Mouse (Mus musculus) small intestine, adult 2 months (tissue): Measurements from ENCODE around the gene Sept5.

Experiments
- CTCF ChIP-seq: fragments of 200-500 bp; IDR thresholded peaks from 2 replicates; pipeline ENCODE4 v1.5.1; 2012; ENCODE audit warnings: low read depth, mild to moderate bottlenecking, control low read depth, inconsistent platforms, low read length, moderate library complexity, mixed read lengths; ENCODE audit not compliant: insufficient replicate concordance, insufficient read length; ENCODE audit errors: extremely low read depth
- POLR2A ChIP-seq: fragments of 200-500 bp; IDR thresholded peaks from 2 replicates; pipeline ENCODE4 v1.6.1; 2012; ENCODE audit warnings: low read depth, mild to moderate bottlenecking, control low read depth, inconsistent platforms, low read length, moderate library complexity

DNA sequence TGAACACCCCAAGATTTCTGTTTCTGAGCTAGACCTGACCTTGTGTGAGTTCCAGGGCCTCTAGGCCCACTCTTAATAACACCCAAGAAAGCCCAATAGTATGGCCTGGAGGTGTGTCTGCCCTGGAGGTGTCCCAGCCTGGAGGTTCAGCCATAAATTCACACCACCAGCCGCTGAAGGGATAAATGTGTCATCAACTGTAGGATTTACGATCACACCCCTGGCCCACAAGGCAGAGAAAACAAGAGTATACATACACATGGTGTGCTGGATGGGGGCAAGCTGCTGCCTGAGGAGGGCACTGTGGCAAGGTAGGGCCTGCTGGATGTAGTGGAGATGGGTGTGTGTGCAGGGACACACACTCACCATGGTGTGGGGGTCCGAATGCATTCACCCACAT is 16.5 kb downstream of the Sept5 start:
- no peak for TF ChIP-seq CTCF
- no peak for TF ChIP-seq POLR2A
